Mouse (Mus musculus): ENCODE results near the gene Tom1l2. TPM values are rescaled to one million over a fixed set of nuclear protein-coding genes. Genes with fewer than 3 reads are reported as not detected.

The Tom1l2 gene
- polyA plus RNA-seq, 1 experiment, result 78.9 TPM

GRCm38 (mm10) chr11:60346537-60346936 lies 6.2 kb downstream of the Tom1l2 start:
- DNase-seq (ENCODE audit: low read depth), result no peak

GRCm38 (mm10) chr11:60345868-60346267 lies 6.8 kb downstream of the Tom1l2 start:
- no peak for DNase-seq (ENCODE audit: low read depth)

DNA sequence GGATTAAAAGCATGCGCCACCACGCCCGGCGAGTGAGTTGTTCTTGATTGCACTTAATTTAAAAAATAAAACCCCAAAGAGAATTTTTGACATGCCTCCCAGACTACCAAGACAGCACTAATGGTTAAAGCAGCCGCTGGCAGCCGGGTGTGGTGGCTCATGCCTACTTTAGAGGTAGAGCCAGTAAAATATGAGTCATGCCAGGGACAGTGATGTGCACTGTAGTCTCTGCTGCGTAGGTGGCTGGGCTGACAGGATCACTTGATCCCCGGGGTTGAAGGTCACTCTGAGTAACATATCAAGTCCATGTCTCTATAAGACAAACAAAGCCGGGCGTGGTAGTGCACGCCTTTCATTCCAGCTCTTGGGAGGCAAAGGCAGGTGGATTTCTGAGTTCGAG lies 13.3 kb downstream of the Tom1l2 start:
- no peak for DNase-seq (ENCODE audit: low read depth)

DNA sequence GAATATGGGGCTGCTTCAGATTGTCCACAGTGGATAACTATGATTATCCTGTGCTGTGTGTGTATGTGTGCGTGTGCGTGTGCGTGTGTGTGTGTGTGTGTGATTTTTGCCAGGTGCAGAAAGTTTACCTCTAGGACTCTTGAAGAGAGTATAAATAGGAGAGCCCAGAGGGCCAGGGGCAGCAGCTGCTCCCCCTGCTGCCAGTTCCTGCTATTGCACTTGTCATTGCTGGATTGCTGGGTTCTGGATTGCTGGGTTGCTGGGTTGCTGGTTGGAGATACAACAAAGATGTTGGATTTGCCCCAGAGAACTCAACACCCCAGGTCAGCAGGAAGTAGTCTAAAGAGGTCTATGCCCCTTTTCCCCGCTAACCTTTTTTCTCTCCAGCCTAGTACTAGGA lies 14.4 kb downstream of the Tom1l2 start:
- DNase-seq (ENCODE audit: low read depth), result no peak

DNA sequence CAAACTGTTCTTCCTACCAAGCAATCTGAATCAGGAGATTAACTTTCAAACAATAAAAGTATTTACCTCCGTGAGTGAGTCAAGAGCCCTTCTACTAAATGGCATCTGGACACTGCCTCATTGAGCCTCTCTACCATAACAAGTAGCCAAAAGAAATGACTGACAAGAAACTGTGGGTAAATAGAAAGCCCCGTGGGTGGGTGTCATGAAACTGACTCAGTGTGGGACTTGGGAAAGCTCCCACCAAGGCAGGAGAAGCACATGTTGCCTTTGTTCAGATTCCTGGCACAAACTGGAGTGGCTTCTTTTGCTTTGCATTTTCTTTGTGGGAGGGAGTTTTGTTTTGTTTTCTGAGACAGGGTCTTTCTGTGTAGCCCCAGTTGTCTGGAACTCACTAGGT lies 16.9 kb downstream of the Tom1l2 start:
- DNase-seq (ENCODE audit: low read depth), result no peak

DNA sequence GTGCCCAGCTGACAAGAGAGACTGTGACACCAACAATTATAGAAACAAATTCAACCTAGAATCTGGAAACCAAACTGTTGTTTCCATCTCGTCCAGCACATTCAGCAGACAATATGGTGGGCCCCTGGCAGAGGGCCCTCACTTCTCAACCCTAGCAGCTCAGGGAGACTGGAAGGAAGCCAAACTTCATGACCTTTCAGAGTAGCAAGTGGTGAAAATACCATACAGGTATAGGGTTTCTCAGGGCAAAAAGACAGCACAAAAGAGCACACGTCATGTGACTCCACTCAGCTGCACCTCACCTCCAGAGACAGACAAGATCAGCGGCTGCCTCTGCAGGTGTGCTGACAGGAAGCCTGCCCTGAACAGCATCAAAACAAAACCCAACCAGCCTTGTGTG lies 18.6 kb downstream of the Tom1l2 start:
- no peak for DNase-seq (ENCODE audit: low read depth)

DNA sequence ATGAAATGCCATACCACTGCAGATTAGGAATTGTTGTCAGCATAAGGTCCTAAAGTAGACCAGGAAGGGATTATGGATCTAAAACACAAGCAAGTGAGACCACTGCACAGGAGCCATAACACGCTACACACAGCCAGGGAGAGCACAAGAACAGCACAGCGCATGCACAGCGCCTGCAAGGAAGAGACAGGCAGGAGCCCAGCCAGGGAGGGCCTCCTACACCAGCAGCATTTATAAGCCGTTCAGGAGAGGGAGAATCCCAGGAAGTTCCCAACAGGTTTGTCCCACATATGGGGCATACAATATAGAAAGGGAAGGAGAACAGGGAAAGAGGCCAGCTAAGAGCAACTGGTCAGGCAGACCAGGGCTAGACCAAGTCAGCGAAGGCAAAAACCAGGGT lies 19.2 kb downstream of the Tom1l2 start:
- no peak for DNase-seq (ENCODE audit: low read depth)

GRCm38 (mm10) chr11:60330551-60330950 lies 22.2 kb downstream of the Tom1l2 start:
- DNase-seq (ENCODE audit: low read depth), result no peak

DNA sequence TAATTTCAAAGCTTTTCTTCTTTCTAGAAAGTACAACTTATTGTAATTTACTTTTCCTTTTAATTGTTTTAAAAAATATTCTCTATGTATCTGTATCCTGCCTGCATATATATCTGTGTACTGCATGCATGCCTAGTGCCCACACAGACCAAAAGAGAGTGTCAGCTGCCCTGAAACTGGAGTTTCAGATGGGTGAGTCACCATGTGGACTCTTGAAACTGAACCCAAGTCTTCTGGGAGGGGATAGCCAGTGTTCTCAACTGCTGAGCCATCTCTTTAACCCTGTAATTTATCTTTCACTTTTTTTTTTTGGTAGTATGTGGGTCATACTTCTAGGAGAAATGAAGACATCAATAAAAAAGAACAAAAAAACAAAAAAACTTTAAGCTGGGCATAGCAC lies 29.0 kb downstream of the Tom1l2 start:
- no peak for DNase-seq (ENCODE audit: low read depth)

DNA sequence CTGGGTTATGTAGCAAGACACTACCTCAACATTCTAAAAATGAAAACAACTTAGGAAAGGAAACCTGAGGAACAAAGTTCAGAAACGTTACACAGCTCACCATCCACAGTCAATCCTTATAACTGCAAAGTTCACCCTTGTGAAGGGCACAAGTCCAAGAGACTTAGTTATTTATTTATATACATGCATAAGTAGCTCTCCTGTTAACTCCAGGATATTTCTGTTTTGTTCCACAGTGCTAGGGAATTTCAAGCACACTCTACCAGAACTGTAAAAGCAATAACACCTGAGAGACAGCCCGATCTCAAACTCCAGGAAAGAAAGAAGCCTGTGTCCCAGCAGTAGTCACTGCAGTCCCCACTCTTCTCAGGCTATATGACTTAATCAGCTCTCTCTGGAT lies 31.3 kb downstream of the Tom1l2 start:
- no peak for DNase-seq (ENCODE audit: low read depth)

- DNase-seq (ENCODE audit: low read depth), result no peak
Measured at GRCm38 (mm10) chr11:60320426-60321037, 32.2 kb downstream of the Tom1l2 start.

DNA sequence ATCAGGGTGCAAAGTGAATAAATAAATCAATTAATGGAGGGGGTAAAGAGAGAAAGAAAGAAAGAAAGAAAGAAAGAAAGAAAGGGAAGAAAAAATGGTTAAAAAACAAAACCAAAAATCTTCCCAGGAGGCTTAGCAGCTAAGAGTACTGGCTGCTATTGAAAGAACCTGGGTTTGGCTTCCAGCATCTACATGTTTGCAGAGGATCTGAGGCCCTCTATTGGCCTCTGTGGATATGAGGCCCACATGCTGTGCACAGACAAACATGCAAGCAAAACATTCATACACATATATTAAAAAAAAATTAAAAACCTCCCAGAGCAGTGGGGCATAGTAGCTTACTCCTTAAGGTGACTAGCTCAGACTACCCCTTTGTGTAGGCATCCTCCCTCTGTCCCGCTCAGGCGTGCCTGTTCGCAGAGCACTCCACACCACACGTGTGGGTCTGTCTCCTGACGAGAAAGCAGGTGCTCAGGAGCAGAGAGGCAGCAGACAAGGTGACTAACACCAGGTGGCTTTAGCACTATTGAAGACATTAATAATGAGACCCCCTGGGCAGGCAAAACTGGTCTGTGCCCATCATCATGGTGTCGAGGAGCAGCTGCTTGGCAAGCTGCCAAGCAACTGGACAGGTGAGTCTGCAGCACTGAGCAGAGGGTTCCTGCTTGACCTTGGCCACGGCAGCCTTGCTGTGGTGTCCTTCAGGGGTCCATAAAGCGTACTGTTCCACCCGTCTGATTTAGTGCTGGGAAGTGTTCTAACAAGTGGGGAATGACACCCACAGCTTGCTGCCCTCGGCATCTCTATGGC lies 33.2 kb downstream of the Tom1l2 start:
- DNase-seq (ENCODE audit: low read depth), result no peak

GRCm38 (mm10) chr11:60318716-60319115 lies 34.0 kb downstream of the Tom1l2 start:
- DNase-seq (ENCODE audit: low read depth), result no peak

- DNase-seq (ENCODE audit: low read depth), result no peak
Measured at GRCm38 (mm10) chr11:60317376-60318102, 35.2 kb downstream of the Tom1l2 start.

DNA sequence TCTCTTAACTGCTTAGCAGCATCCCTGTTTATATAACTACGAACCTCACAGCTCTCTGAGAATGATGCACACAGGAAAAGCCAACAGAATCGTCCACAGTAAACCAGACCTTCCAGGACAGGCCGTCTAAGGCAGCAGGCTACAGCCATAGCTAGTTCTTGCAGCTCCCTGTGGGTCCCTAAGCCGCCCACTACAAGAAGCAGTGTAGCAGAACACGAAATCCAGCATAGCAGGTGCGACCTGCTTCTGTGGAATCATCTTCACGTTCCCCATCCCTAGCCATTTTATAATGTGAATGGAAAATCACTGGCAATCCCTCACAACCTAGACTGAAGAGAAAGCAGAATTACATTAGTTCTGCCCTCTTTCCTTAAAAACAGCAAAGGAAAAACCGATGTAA lies 35.8 kb downstream of the Tom1l2 start:
- no peak for DNase-seq (ENCODE audit: low read depth)

- DNase-seq (ENCODE audit: low read depth), result no peak
Measured at GRCm38 (mm10) chr11:60316250-60316649, 36.5 kb downstream of the Tom1l2 start.

GRCm38 (mm10) chr11:60311025-60311854 lies 41.5 kb downstream of the Tom1l2 start:
- DNase-seq (ENCODE audit: low read depth), result no peak

GRCm38 (mm10) chr11:60309875-60310274 lies 42.8 kb downstream of the Tom1l2 start:
- DNase-seq (ENCODE audit: low read depth), result no peak

DNA sequence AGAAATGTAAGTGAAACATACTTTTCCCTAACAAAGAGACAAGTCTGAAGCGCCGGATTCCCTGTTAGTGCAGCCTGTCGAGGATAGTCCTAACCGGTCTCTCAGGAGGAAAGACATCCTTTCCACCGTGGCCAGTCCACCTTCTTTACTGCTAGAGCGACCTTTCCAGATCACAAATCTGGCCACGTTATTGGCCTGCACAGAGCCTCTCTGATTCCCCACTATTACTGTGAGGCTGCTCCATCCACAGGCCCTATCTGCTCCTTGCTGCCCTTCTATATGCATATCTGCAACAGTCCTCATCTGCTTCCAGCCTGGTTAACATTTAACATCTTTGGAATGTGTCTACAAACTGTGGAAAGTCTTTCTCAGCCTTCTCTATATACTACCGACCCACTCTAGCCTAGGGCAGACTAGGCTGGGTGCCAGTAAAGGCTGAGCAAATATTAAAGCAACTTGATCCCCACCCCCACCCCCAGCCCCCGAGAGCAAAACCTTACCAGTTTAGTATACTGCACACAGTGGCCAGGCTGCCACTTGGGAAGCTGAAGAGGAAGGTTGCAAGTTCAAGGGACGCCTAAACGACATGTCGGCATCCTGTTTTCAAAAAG lies 44.1 kb downstream of the Tom1l2 start:
- DNase-seq (ENCODE audit: low read depth), result no peak

DNA sequence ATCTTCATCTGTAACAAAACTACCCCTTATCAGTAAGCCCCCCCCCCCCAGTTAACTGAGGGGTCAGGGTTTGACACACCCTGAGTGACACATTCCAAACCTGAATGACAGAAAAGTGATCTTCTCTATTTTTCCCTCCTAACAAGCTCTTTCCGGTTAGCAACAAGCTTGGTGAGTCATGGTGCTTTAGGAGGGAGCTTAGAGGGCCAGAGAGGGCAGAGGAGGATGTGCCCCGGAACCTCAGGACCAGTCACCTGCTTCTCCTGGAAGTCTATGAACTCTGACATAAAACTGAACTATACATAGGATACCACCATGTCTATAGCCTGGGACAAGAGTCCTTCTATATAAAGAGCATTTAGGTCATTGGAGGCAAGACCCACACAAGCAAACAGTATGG lies 44.6 kb downstream of the Tom1l2 start:
- no peak for DNase-seq (ENCODE audit: low read depth)

DNA sequence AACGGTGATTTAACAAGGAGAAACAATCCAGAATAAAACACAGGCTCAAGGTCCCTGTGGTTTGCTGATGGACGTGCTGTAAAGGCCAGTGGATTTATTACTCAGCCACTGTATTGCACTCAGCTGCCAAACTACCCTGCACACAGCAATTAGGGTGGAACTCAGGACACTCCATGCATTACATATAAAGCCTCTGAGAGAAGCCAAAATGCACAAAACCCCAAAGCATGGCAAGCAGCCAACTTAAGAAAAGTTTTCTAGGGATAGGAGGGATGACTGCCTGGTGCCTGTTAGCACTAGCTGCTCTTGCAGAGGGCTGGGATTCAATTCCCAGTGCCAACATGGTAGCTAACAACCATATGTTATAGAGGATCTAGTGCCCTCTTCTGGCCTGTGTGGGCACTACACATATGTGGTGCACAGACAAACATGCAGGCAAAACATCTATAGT lies 45.3 kb downstream of the Tom1l2 start:
- DNase-seq (ENCODE audit: low read depth), result no peak

Measured in gonadal fat pad, adult 2 months (tissue).